21 mouse cellular contexts compared by ENCODE assay signal in genomic region chr13:50359536-50359935, GRCm38 (mm10).
"Had no signal": no experiment of that assay in that cellular context is flagged by ENCODE, and none has a peak within 500 bp of the region (broad histone marks: within the 10 kb centered on the region; RNA-seq: fewer than 3 reads in every experiment).

No protein-coding gene starts in this region.

- H3K9ac ChIP-seq: heart, embryonic 12.5 days; hindbrain, embryonic 12.5 days; hindbrain, embryonic 14.5 days; intestine, embryonic 15.5 days; limb, embryonic 13.5 days; liver, embryonic 13.5 days had no signal

- H3K4me1 ChIP-seq: heart, embryonic 10.5 days; heart, embryonic 12.5 days; hindbrain, embryonic 10.5 days; hindbrain, embryonic 12.5 days; intestine, embryonic 15.5 days; limb, embryonic 13.5 days; liver, embryonic 13.5 days had no signal

- H3K4me3 ChIP-seq: heart, embryonic 10.5 days; heart, embryonic 12.5 days; hindbrain, embryonic 10.5 days; hindbrain, embryonic 12.5 days; intestine, embryonic 15.5 days; layer of hippocampus, adult 2 months; left cerebral cortex, adult 2 months; limb, embryonic 13.5 days; liver, embryonic 13.5 days had no signal

- DNase-seq: gastrocnemius, postnatal 14 days; gastrocnemius, postnatal 36 days; heart, adult 18-20 months; heart, postnatal 4 days; kidney, adult 18-20 months; kidney, adult 8-10 months; liver; liver, embryonic 13.5 days had no signal

- H3K9me3 ChIP-seq: heart, embryonic 10.5 days; heart, embryonic 12.5 days; hindbrain, embryonic 10.5 days; hindbrain, embryonic 12.5 days; intestine, embryonic 15.5 days; limb, embryonic 13.5 days; liver, embryonic 13.5 days had no signal

- H3K27ac ChIP-seq: heart, embryonic 10.5 days; hindbrain, embryonic 10.5 days; hindbrain, embryonic 12.5 days; hindbrain, embryonic 14.5 days; intestine, embryonic 15.5 days; layer of hippocampus, adult 2 months; left cerebral cortex, adult 2 months; limb, embryonic 13.5 days; liver, embryonic 13.5 days had no signal

- H3K27me3 ChIP-seq: heart, embryonic 12.5 days; hindbrain, embryonic 12.5 days; intestine, embryonic 15.5 days; limb, embryonic 13.5 days; liver, embryonic 13.5 days had no signal

- H3K4me2 ChIP-seq: heart, embryonic 12.5 days; hindbrain, embryonic 12.5 days; hindbrain, embryonic 14.5 days; intestine, embryonic 15.5 days; limb, embryonic 13.5 days; liver, embryonic 11.5 days; liver, embryonic 13.5 days had no signal

- ATAC-seq: hindbrain, embryonic 16.5 days; inflammation-experienced regulatory T-cells, adult 6 months; intestine, embryonic 15.5 days; intestine, postnatal 0 days had no signal

- H3K36me3 ChIP-seq: heart, embryonic 10.5 days; heart, embryonic 12.5 days; hindbrain, embryonic 10.5 days; hindbrain, embryonic 12.5 days; intestine, embryonic 15.5 days; limb, embryonic 13.5 days; liver, embryonic 13.5 days had no signal
